Mouse (Mus musculus) midbrain, embryonic 13.5 days (tissue): Measurements from ENCODE around the gene Slc6a17. TPM values are rescaled to one million over a fixed set of nuclear protein-coding genes. Genes with fewer than 3 reads are reported as not detected.

ENCODE experiments used
- ATAC-seq: fragments of 200-750 bp; cut with Nextera tagmentation; 2 replicates; pipeline ENCODE4 v1.8.0; 2017; ENCODE audit warnings: mild to moderate bottlenecking, moderate TSS enrichment, moderate library complexity
- H3K27ac ChIP-seq: fragments of 300-500 bp; sonication (generic); 2 replicates; pipeline ENCODE4 v1.5.1; 2015; ENCODE audit warnings: inconsistent platforms, mild to moderate bottlenecking, moderate library complexity
- H3K27me3 ChIP-seq: fragments of 300-500 bp; sonication (generic); 2 replicates; pipeline ENCODE4 v1.6.1; 2015; ENCODE audit warnings: mild to moderate bottlenecking, inconsistent platforms
- H3K36me3 ChIP-seq: fragments of 300-500 bp; sonication (generic); 2 replicates; pipeline ENCODE4 v1.6.1; 2015; ENCODE audit warnings: mild to moderate bottlenecking, inconsistent platforms
- H3K4me1 ChIP-seq: fragments of 300-500 bp; sonication (generic); replicated peaks from 2 replicates; pipeline ENCODE4 v1.6.1; 2015; ENCODE audit warnings: inconsistent platforms
- H3K4me2 ChIP-seq: fragments of 300-500 bp; sonication (generic); replicated peaks from 2 replicates; pipeline ENCODE4 v1.6.1; 2015; ENCODE audit warnings: moderate library complexity, mild to moderate bottlenecking, inconsistent platforms
- H3K4me3 ChIP-seq: fragments of 300-500 bp; sonication (generic); replicated peaks from 2 replicates; pipeline ENCODE4 v1.5.1; 2015; ENCODE audit warnings: mild to moderate bottlenecking, inconsistent platforms
- H3K9ac ChIP-seq: fragments of 300-500 bp; sonication (generic); replicated peaks from 2 replicates; pipeline ENCODE4 v1.6.1; 2015; ENCODE audit warnings: mild to moderate bottlenecking, inconsistent platforms
- H3K9me3 ChIP-seq: fragments of 300-500 bp; sonication (generic); 2 replicates; pipeline ENCODE4 v1.6.1; 2016; ENCODE audit warnings: mild to moderate bottlenecking, inconsistent platforms
- WGBS: fragments of 180-500 bp; shearing (Covaris S2); methylation state at CpG from one replicate; pipeline ENCODE4 v1.1.7; 2015; 5-methylcytosine and 5-hydroxymethylcytosine counted together
- polyA plus RNA-seq: library from polyadenylated mRNA; unstranded; fragments of >200 nt; fragmentation: Nextera tagmentation; extraction: Ambion mirVana; gene quantifications from 2 replicates; pipeline ENCODE4 v1.2.1, GENCODE M21; 2015

The Slc6a17 gene
- polyA plus RNA-seq, 1 experiment from 2014 or later: 13.4 TPM

GRCm38 (mm10) chr3:107516776-107517630 lies 815 bp downstream of the Slc6a17 start:
- peaks cover 52% of the 10 kb centered on the region for H3K27me3 ChIP-seq
- 4% methylated on average over 55 of the region's 55 CpGs for WGBS

DNA sequence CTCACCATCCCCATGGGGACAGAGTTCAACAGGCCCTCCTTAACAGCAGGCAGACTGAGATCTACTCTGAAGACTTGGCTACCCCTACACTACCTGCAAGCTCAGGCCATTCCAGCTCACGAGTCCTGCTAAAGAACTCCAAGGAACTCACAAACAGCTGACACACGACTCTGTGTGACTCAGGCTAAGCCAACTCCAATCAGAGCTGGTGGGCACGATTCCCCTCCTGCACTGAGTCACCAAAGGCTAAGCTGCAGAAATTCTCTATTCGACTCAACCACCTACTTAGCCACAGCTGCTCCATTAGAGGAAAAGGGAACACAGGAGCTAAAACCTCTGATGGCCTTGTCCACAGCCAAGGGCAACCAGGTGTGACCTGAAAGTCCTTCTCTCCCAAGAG lies 1.8 kb downstream of the Slc6a17 start:
- Histone ChIP-seq H3K27ac (no peak overlapping the region), H3K4me1 (peaks cover 26% of the 10 kb centered on the region), H3K9ac (no peak overlapping the region), H3K4me2 (no peak overlapping the region), H3K9me3 (no peaks in the 10 kb centered on the region), H3K27me3 (peaks cover 52% of the 10 kb centered on the region), H3K4me3 (0 out of 2 replicates have a peak overlapping the region, but pooled peaks have one; percentile 57), H3K36me3 (no peaks in the 10 kb centered on the region)
- WGBS: 76% methylated on average over 4 of the region's 4 CpGs
- ATAC-seq: no peak

More at GRCm38 (mm10) chr3:107516776-107517630, 815 bp downstream of the Slc6a17 start:
- H3K27ac ChIP-seq: peak overlapping the region; percentile 75
- H3K36me3 ChIP-seq: no peaks in the 10 kb centered on the region
- peak; percentile 87 for ATAC-seq
- peak overlapping the region; percentile 57 for H3K4me3 ChIP-seq
- peak overlapping the region; percentile 85 for H3K4me2 ChIP-seq
- H3K4me1 ChIP-seq: peaks cover 26% of the 10 kb centered on the region
- peak overlapping the region; percentile 66 for H3K9ac ChIP-seq
- H3K9me3 ChIP-seq: no peaks in the 10 kb centered on the region

DNA sequence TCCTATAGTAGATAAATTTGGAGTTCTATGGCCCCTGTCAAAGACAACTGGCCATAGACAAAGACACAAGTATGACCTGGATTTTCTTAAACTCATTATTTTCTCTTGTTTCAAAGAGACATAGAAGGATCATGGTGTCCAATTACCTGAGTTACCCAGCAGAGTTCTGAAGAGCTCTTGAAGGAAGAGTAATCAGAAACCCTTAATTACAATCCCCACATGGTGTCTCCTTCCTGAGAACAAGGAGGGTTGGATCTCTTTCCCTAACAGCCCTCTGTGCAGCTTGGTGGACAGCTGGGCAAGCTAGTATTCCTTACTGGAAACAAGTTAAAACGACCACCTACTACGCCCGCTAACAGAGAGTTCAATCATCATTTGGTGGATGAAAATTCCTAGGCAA lies 6.4 kb downstream of the Slc6a17 start:
- no peaks in the 10 kb centered on the region for H3K36me3 ChIP-seq
- peaks cover 16% of the 10 kb centered on the region for H3K27me3 ChIP-seq
- no peak for ATAC-seq
- H3K4me3 ChIP-seq: no peak overlapping the region
- H3K9ac ChIP-seq: no peak overlapping the region
- no peak overlapping the region for H3K27ac ChIP-seq
- WGBS: 88% methylated on average over 3 of the region's 3 CpGs
- H3K4me2 ChIP-seq: no peak overlapping the region
- H3K9me3 ChIP-seq: no peaks in the 10 kb centered on the region
- H3K4me1 ChIP-seq: peaks cover 11% of the 10 kb centered on the region

- no peaks in the 10 kb centered on the region for H3K9me3 ChIP-seq
- H3K27ac ChIP-seq: no peak overlapping the region
- H3K27me3 ChIP-seq: 0 out of 2 replicates have a peak, but pooled peaks cover 3% of the 10 kb centered on the region
- no peak overlapping the region for H3K9ac ChIP-seq
- H3K4me2 ChIP-seq: no peak overlapping the region
- peaks cover 20% of the 10 kb centered on the region for H3K4me1 ChIP-seq
- 78% methylated on average over 8 of the region's 8 CpGs for WGBS
- no peak overlapping the region for H3K4me3 ChIP-seq
- no peak for ATAC-seq
- H3K36me3 ChIP-seq: no peaks in the 10 kb centered on the region
These were observed 9.1 kb downstream of the Slc6a17 start for GRCm38 (mm10) chr3:107508696-107509095.

DNA sequence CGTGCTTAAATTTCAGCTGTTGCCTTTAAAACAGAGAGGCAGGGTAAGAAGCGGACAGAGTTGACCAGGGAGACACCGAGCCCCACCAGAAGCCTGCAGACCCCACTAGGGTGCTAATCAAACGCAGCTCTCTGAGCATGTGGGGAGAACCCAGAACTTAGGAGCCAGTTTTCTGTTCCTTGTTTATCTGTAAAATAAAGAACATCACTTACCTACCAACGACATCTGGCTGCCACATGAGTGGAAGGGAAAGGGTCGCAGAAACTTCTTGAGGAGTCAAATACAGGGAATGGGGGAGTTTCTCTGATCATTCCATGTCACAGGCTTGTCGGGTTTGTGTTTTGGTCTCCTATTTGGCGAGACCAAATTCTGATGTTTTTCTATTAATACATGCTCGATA lies 9.9 kb downstream of the Slc6a17 start:
- 89% methylated on average over 9 of the region's 9 CpGs for WGBS
- Histone ChIP-seq H3K27me3 (no peaks in the 10 kb centered on the region), H3K4me2 (no peak overlapping the region), H3K9me3 (no peaks in the 10 kb centered on the region), H3K4me3 (no peak overlapping the region), H3K27ac (no peak overlapping the region), H3K4me1 (peaks cover 20% of the 10 kb centered on the region), H3K9ac (no peak overlapping the region), H3K36me3 (no peaks in the 10 kb centered on the region)
- ATAC-seq: no peak

GRCm38 (mm10) chr3:107506531-107506930 lies 11.3 kb downstream of the Slc6a17 start:
- no peak overlapping the region for H3K4me2 ChIP-seq
- no peaks in the 10 kb centered on the region for H3K27me3 ChIP-seq
- peaks cover 31% of the 10 kb centered on the region for H3K4me1 ChIP-seq
- H3K4me3 ChIP-seq: no peak overlapping the region
- H3K9ac ChIP-seq: no peak overlapping the region
- no peaks in the 10 kb centered on the region for H3K36me3 ChIP-seq
- H3K27ac ChIP-seq: 0 out of 2 replicates have a peak overlapping the region, but pooled peaks have one; percentile 67
- H3K9me3 ChIP-seq: no peaks in the 10 kb centered on the region
- 52% methylated on average over 4 of the region's 4 CpGs for WGBS
- ATAC-seq: no peak

DNA sequence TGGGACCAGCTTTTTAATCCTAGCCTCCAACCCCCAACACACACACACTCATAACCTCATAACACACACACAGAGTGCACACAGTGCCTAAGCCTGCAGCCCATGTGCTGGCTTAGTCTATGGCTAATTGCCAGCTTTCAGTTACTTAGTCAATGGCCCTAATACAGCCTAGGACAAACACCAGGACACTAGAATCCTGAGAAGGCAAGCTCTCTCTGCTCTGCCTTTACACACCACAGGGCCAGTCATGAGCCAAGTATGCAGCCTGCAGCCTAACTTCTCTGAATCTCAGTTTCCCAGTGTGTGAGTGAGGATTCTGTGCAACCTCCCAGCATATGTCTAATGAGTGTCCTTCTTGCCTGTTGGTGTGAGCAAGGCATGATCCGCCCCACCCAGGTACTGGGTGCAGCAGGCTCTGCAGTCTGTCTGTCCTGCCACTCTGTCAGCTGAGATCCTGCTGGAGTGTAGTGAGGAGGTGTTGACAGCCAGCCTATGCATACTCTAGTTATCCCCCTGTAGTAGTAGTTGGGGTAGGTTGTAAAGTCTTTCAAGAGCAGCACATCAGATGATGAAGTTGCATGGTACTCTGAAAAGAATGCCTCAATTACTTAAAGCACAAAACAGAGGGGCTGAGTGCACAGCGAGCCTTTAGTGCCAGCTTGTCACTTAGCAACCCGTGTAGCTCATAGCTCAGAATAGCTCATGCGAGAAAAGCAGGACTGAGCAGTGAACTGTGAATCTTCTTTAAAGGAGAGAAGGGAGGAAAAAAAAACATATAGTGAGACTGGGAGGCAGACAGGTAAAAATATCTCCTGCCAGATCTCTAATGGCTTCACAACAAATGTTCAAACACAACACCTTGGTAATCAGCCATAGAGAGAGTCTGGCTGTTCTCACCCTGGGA lies 12.1 kb downstream of the Slc6a17 start:
- Histone ChIP-seq H3K4me2 (no peak overlapping the region), H3K4me1 (peaks cover 35% of the 10 kb centered on the region), H3K9ac (no peak overlapping the region; the same call in 1 of the 2 replicates)

GRCm38 (mm10) chr3:107504542-107504941 lies 13.3 kb downstream of the Slc6a17 start:
- ATAC-seq: no peak
- Histone ChIP-seq H3K4me3 (no peak overlapping the region), H3K4me2 (no peak overlapping the region), H3K9me3 (no peaks in the 10 kb centered on the region), H3K36me3 (peaks cover 5% of the 10 kb centered on the region; the same call in 1 of the 2 replicates), H3K4me1 (peaks cover 35% of the 10 kb centered on the region), H3K9ac (no peak overlapping the region), H3K27ac (no peak overlapping the region), H3K27me3 (no peaks in the 10 kb centered on the region)
- 60% methylated on average over 1 of the region's 1 CpGs for WGBS

More for the DNA sequence above, 12.1 kb downstream of the Slc6a17 start:
- ATAC-seq: peak; percentile 71
- no peaks in the 10 kb centered on the region for H3K36me3 ChIP-seq
- no peak overlapping the region for H3K4me3 ChIP-seq
- peak overlapping the region; percentile 67 for H3K27ac ChIP-seq
- H3K9me3 ChIP-seq: no peaks in the 10 kb centered on the region
- H3K27me3 ChIP-seq: no peaks in the 10 kb centered on the region
- WGBS: 15% methylated on average over 4 of the region's 4 CpGs

GRCm38 (mm10) chr3:107503716-107504115 lies 14.1 kb downstream of the Slc6a17 start:
- Histone ChIP-seq H3K9ac (no peak overlapping the region), H3K9me3 (no peaks in the 10 kb centered on the region), H3K27ac (no peak overlapping the region), H3K4me2 (no peak overlapping the region), H3K36me3 (peaks cover 5% of the 10 kb centered on the region; the same call in 1 of the 2 replicates), H3K4me1 (peaks cover 35% of the 10 kb centered on the region), H3K4me3 (no peak overlapping the region), H3K27me3 (no peaks in the 10 kb centered on the region)
- 78% methylated on average over 2 of the region's 2 CpGs for WGBS
- no peak for ATAC-seq

DNA sequence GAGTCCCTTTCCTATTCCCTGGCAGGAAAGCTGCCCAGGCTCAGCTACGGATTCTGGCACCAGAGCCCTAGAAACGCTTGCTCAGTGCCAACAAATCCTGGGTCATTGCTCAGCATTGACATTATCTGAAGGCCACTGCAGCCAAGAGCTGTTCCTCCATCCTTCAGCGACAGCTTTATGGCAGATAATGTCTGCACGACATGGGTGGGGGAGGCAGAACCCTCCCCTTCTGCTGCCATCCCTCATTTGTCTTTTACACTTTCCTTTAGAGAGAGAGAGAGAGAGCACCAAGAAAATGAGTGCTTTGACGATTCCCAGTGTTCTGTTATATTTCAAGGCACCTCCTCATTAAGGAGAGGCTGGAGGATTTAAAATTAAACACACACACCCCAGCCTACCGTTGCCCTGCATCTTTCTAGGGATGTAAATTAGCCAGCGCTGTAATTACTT lies 16.1 kb downstream of the Slc6a17 start:
- no peak for ATAC-seq
- 62% methylated on average over 7 of the region's 7 CpGs for WGBS
- Histone ChIP-seq H3K27me3 (no peaks in the 10 kb centered on the region), H3K36me3 (peaks cover 5% of the 10 kb centered on the region; the same call in 1 of the 2 replicates), H3K4me2 (no peak overlapping the region), H3K4me3 (no peak overlapping the region), H3K4me1 (peaks cover 36% of the 10 kb centered on the region), H3K9me3 (no peaks in the 10 kb centered on the region), H3K9ac (no peak overlapping the region), H3K27ac (peak overlapping the region; percentile 48)

- no peak overlapping the region for H3K4me2 ChIP-seq
- no peaks in the 10 kb centered on the region for H3K9me3 ChIP-seq
- H3K9ac ChIP-seq: no peak overlapping the region
- WGBS: 95% methylated on average over 11 of the region's 11 CpGs
- no peak for ATAC-seq
- peaks cover 5% of the 10 kb centered on the region; the same call in 1 of the 2 replicates for H3K36me3 ChIP-seq
- peaks cover 35% of the 10 kb centered on the region for H3K4me1 ChIP-seq
- no peak overlapping the region for H3K27ac ChIP-seq
- H3K27me3 ChIP-seq: no peaks in the 10 kb centered on the region
- H3K4me3 ChIP-seq: no peak overlapping the region
These were observed 17.5 kb downstream of the Slc6a17 start for GRCm38 (mm10) chr3:107500301-107500700.
